Mouse (Mus musculus): ENCODE results near the gene Dcst2.

Dcst2 gene

GRCm38 (mm10) chr3:89359630-89360029 lies 2.1 kb upstream of the Dcst2 start:
- in situ Hi-C loops (cut with MboI, MseI): no loop called here

- in situ Hi-C loops (cut with MboI, MseI): no loop called here
Measured at GRCm38 (mm10) chr3:89360237-89360636, 1.5 kb upstream of the Dcst2 start.

GRCm38 (mm10) chr3:89364631-89365030 lies 2.9 kb downstream of the Dcst2 start:
- in situ Hi-C loops (cut with MboI, MseI): no loop called here

- in situ Hi-C loops (cut with MboI, MseI): no loop called here
Measured at GRCm38 (mm10) chr3:89365153-89365485, 3.3 kb downstream of the Dcst2 start, which contains the start of gene Dcst1. TSS of gene Dcst1 (minus strand) at chr3:89365253.

GRCm38 (mm10) chr3:89365486-89366414 lies 4.0 kb downstream of the Dcst2 start:
- in situ Hi-C loops (cut with MboI, MseI): no loop called here

- in situ Hi-C loops (cut with MboI, MseI): no loop called here
Measured at GRCm38 (mm10) chr3:89367338-89367737, 5.6 kb downstream of the Dcst2 start.

GRCm38 (mm10) chr3:89373581-89374231 lies 11.9 kb downstream of the Dcst2 start:
- in situ Hi-C loops (cut with MboI, MseI): no loop called here

GRCm38 (mm10) chr3:89377831-89378230 lies 16.1 kb downstream of the Dcst2 start:
- in situ Hi-C loops (cut with MboI, MseI): no loop called here

- in situ Hi-C loops (cut with MboI, MseI): no loop called here
Measured at GRCm38 (mm10) chr3:89378394-89379067, 16.8 kb downstream of the Dcst2 start.

- in situ Hi-C loops (cut with MboI, MseI): no loop called here
Measured at GRCm38 (mm10) chr3:89379388-89380131, 17.8 kb downstream of the Dcst2 start.

GRCm38 (mm10) chr3:89380291-89380690 lies 18.5 kb downstream of the Dcst2 start:
- in situ Hi-C loops (cut with MboI, MseI): no loop called here

- in situ Hi-C loops (cut with MboI, MseI): no loop called here
Measured at GRCm38 (mm10) chr3:89380711-89381110, 18.9 kb downstream of the Dcst2 start.

GRCm38 (mm10) chr3:89381233-89381632 lies 19.5 kb downstream of the Dcst2 start:
- in situ Hi-C loops (cut with MboI, MseI): no loop called here

- in situ Hi-C loops (cut with MboI, MseI): no loop called here
Measured at GRCm38 (mm10) chr3:89382033-89382882, 20.5 kb downstream of the Dcst2 start.

- in situ Hi-C loops (cut with MboI, MseI): no loop called here
Measured at GRCm38 (mm10) chr3:89382950-89383349, 21.2 kb downstream of the Dcst2 start.

GRCm38 (mm10) chr3:89383651-89384255 lies 22.0 kb downstream of the Dcst2 start:
- in situ Hi-C loops (cut with MboI, MseI): no loop called here

- in situ Hi-C loops (cut with MboI, MseI): no loop called here
Measured at GRCm38 (mm10) chr3:89384331-89385076, 22.7 kb downstream of the Dcst2 start.

GRCm38 (mm10) chr3:89385451-89385850 lies 23.7 kb downstream of the Dcst2 start:
- in situ Hi-C loops (cut with MboI, MseI): no loop called here

All from T-helper 17 cell (primary cell).